Mouse (Mus musculus): Measurements from ENCODE around the gene Ash1l.
A peak's percentile ranks its signal among the peaks of the same experiment; 100 is the strongest.

Gene Ash1l

GRCm38 (mm10) chr3:88950576-88951326, at the start of gene Ash1l, which contains the start of gene Dap3:
Gene Ash1l, plus strand, starts transcription at chr3:88950622.
Gene Dap3, minus strand, starts transcription at chr3:88951181.
- DNase-seq: peak; percentile 81

GRCm38 (mm10) chr3:88904803-88905202, 45.6 kb upstream of the Ash1l start:
- no peak for DNase-seq

- no peak for DNase-seq
Observed at GRCm38 (mm10) chr3:88905209-88905608, 45.2 kb upstream of the Ash1l start.

GRCm38 (mm10) chr3:88905741-88906140, 44.7 kb upstream of the Ash1l start:
- no peak for DNase-seq

- no peak for DNase-seq
Observed at GRCm38 (mm10) chr3:88906393-88907159, 43.8 kb upstream of the Ash1l start.

- DNase-seq: no peak
Observed at GRCm38 (mm10) chr3:88912585-88912984, 37.8 kb upstream of the Ash1l start.

- DNase-seq: peak; percentile 97
Observed at GRCm38 (mm10) chr3:88913511-88914383, 36.7 kb upstream of the Ash1l start, which contains the start of gene Msto1. Gene Msto1, minus strand, starts transcription at chr3:88913999.

- no peak for DNase-seq
Observed at GRCm38 (mm10) chr3:88914384-88914810, 36.0 kb upstream of the Ash1l start.

- DNase-seq: no peak
Observed at GRCm38 (mm10) chr3:88918981-88919380, 31.4 kb upstream of the Ash1l start.

- DNase-seq: no peak
Observed at GRCm38 (mm10) chr3:88921411-88921810, 29.0 kb upstream of the Ash1l start.

GRCm38 (mm10) chr3:88923989-88924591, 26.3 kb upstream of the Ash1l start:
- peak; percentile 34 for DNase-seq

- DNase-seq: no peak
Observed at GRCm38 (mm10) chr3:88925651-88926050, 24.8 kb upstream of the Ash1l start.

- no peak for DNase-seq
Observed at GRCm38 (mm10) chr3:88929501-88929900, 20.9 kb upstream of the Ash1l start.

- DNase-seq: no peak
Observed at GRCm38 (mm10) chr3:88939071-88939470, 11.4 kb upstream of the Ash1l start.

GRCm38 (mm10) chr3:88939749-88940148, 10.7 kb upstream of the Ash1l start:
- peak; percentile 35 for DNase-seq

- DNase-seq: no peak
Observed at GRCm38 (mm10) chr3:88942316-88942880, 8.0 kb upstream of the Ash1l start.

- DNase-seq: no peak
Observed at GRCm38 (mm10) chr3:88944109-88944508, 6.3 kb upstream of the Ash1l start.

GRCm38 (mm10) chr3:88949786-88950575, 441 bp upstream of the Ash1l start:
- DNase-seq: peak; percentile 96

- no peak for DNase-seq
Observed at GRCm38 (mm10) chr3:88951327-88951800, 942 bp downstream of the Ash1l start.

GRCm38 (mm10) chr3:88953246-88953645, 2.8 kb downstream of the Ash1l start:
- DNase-seq: no peak

GRCm38 (mm10) chr3:88953736-88954135, 3.3 kb downstream of the Ash1l start:
- no peak for DNase-seq
